Mouse (Mus musculus) testis, adult 2 months (tissue): ENCODE results near the gene Cage1.

Experiments used
- CTCF ChIP-seq: fragments of 200-500 bp; IDR thresholded peaks from 2 replicates; pipeline ENCODE4 v1.5.1; 2012; ENCODE audit warnings: low read depth, mild to moderate bottlenecking, inconsistent platforms, low read length, moderate library complexity; ENCODE audit not compliant: control insufficient read depth, insufficient read depth, insufficient replicate concordance
- POLR2A ChIP-seq: fragments of 200-500 bp; IDR thresholded peaks from 2 replicates; pipeline ENCODE4 v1.6.1; 2012; ENCODE audit warnings: low read depth, mild to moderate bottlenecking, inconsistent platforms, low read length, moderate library complexity; ENCODE audit not compliant: control insufficient read depth

DNA sequence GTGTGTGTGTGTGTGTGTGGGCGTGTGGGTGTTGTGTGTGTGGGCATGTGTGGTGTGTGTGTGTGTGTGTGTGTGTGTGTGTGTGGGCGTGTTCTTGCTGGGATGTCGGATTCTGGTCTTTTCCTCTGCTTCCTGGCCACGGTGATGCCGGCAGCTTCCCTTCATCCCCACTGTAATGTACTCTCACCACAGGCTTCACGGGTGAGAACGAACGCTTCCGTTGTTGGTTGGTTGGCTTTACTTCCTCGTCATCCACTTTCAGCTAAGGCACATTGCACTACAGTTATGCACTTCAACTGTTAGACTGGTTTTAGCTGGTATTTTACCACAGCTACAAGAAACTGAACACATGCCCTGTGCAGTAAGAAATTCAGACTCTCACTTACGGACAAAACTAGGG lies 25.8 kb upstream of the Cage1 start:
- TF ChIP-seq POLR2A (no peak), CTCF (no peak)
